Mouse (Mus musculus) monocyte, adult 5-6 weeks (primary cell): ENCODE data around the gene Nfkbil1. TPM values are rescaled to one million over a fixed set of nuclear protein-coding genes. Genes with fewer than 3 reads are reported as not detected.

Experiments used
- ATAC-seq: fragments of 153-309, 156-312 bp; replicated peaks from 2 replicates; pipeline ENCODE4 v1.8.0; 2017; ENCODE audit warnings: mild to moderate bottlenecking; ENCODE audit not compliant: low TSS enrichment, insufficient number of reproducible peaks, severe bottlenecking, poor library complexity, low FRiP score
- total RNA-seq: library from RNA; stranded (forward); fragments of 200-1000, 200-491, 200-594 nt; gene quantifications from 3 replicates; pipeline ENCODE4 v1.2.3, GENCODE M21; 2017

Gene Nfkbil1
- total RNA-seq, 1 experiment from 2014 or later = 5.1 TPM

- no peak for ATAC-seq
These were observed 20.1 kb upstream of the Nfkbil1 start for GRCm38 (mm10) chr17:35255704-35256103.

GRCm38 (mm10) chr17:35255301-35255700 lies 19.7 kb upstream of the Nfkbil1 start:
- no peak for ATAC-seq

- peak; percentile 45; the same call in 1 of the 2 replicates for ATAC-seq
These were observed 18.9 kb upstream of the Nfkbil1 start for GRCm38 (mm10) chr17:35254241-35255098.

GRCm38 (mm10) chr17:35253293-35254093 lies 17.9 kb upstream of the Nfkbil1 start:
- ATAC-seq = no peak

GRCm38 (mm10) chr17:35252619-35253292 lies 17.2 kb upstream of the Nfkbil1 start:
- ATAC-seq = no peak

GRCm38 (mm10) chr17:35251981-35252380 lies 16.4 kb upstream of the Nfkbil1 start:
- no peak for ATAC-seq

- ATAC-seq = no peak
These were observed 15.6 kb upstream of the Nfkbil1 start for GRCm38 (mm10) chr17:35251162-35251719.

GRCm38 (mm10) chr17:35250348-35251120 lies 14.9 kb upstream of the Nfkbil1 start:
- ATAC-seq = no peak

- ATAC-seq = no peak
These were observed 14.0 kb upstream of the Nfkbil1 start for GRCm38 (mm10) chr17:35249451-35250197.

- ATAC-seq = no peak
These were observed 13.4 kb upstream of the Nfkbil1 start for GRCm38 (mm10) chr17:35248986-35249385.

- ATAC-seq = no peak
These were observed 11.6 kb upstream of the Nfkbil1 start for GRCm38 (mm10) chr17:35247144-35247543.

- no peak for ATAC-seq
These were observed 10.4 kb upstream of the Nfkbil1 start for GRCm38 (mm10) chr17:35245731-35246623.

- ATAC-seq = no peak
These were observed 9.4 kb upstream of the Nfkbil1 start for GRCm38 (mm10) chr17:35244999-35245398.

GRCm38 (mm10) chr17:35243086-35243485 lies 7.5 kb upstream of the Nfkbil1 start:
- no peak for ATAC-seq

- peak; percentile 36 for ATAC-seq
These were observed 6.7 kb upstream of the Nfkbil1 start for GRCm38 (mm10) chr17:35242015-35242941.
